Mouse (Mus musculus) liver, adult 2 months (tissue): Measurements from ENCODE around the gene Cfap44. TPM values are rescaled to one million over a fixed set of nuclear protein-coding genes. Genes with fewer than 3 reads are reported as not detected.

Experiments used
- DNase-seq: peaks from one replicate; pipeline ENCODE4 v3.0.0-alpha.2; 2011; ENCODE audit warnings: low read depth, low spot score; ENCODE audit errors: extremely low read depth
- H3K27ac ChIP-seq: fragments of 200-500 bp; replicated peaks from 2 replicates; pipeline ENCODE4 v1.5.1; 2012; ENCODE audit warnings: low read depth, mild to moderate bottlenecking, control low read depth, inconsistent platforms, low read length; ENCODE audit not compliant: insufficient read depth
- H3K27me3 ChIP-seq: fragments of 200-500 bp; 2 replicates; pipeline ENCODE4 v1.6.1; 2012; ENCODE audit warnings: mild to moderate bottlenecking, moderate library complexity, low read length, inconsistent platforms; ENCODE audit not compliant: control insufficient read depth, insufficient read depth
- H3K36me3 ChIP-seq: fragments of 200-500 bp; 2 replicates; pipeline ENCODE4 v1.6.1; 2012; ENCODE audit warnings: low read length, inconsistent platforms; ENCODE audit not compliant: control insufficient read depth, insufficient read depth
- H3K4me1 ChIP-seq: fragments of 200-500 bp; 2 replicates; pipeline ENCODE4 v1.6.1; 2011; ENCODE audit warnings: low read length; ENCODE audit not compliant: control insufficient read depth, insufficient read depth
- H3K4me3 ChIP-seq: fragments of 200-500 bp; 2 replicates; pipeline ENCODE4 v1.5.1; 2011; ENCODE audit warnings: low read depth, mild to moderate bottlenecking, control low read depth, low read length, moderate library complexity; ENCODE audit not compliant: insufficient read depth
- H3K79me2 ChIP-seq: fragments of 200-500 bp; 2 replicates; pipeline ENCODE4 v1.6.1; 2012; ENCODE audit warnings: inconsistent platforms, mild to moderate bottlenecking, low read length, moderate library complexity; ENCODE audit not compliant: control insufficient read depth, insufficient read depth
- H3K9ac ChIP-seq: fragments of 200-500 bp; 2 replicates; pipeline ENCODE4 v1.6.1; 2012; ENCODE audit warnings: low read depth, mild to moderate bottlenecking, control low read depth, inconsistent platforms, low read length
- CTCF ChIP-seq: fragments of 200-500 bp; IDR thresholded peaks from 2 replicates; pipeline ENCODE4 v1.5.1; 2011; ENCODE audit warnings: low read depth, low read length, control low read depth
- POLR2A ChIP-seq: fragments of 200-500 bp; IDR thresholded peaks from 2 replicates; pipeline ENCODE4 v1.6.1; 2011; ENCODE audit warnings: low read length, control low read depth; ENCODE audit not compliant: insufficient read depth; ENCODE audit errors: extremely low read depth
- WGBS: fragments of 180-500 bp; shearing (Covaris S2); methylation state at CpG from one replicate; pipeline ENCODE4 v1.1.7; 2018; 5-methylcytosine and 5-hydroxymethylcytosine counted together
- polyA plus RNA-seq: library from polyadenylated mRNA; depleted of rRNA; stranded (reverse); fragments of >200 nt; gene quantifications from 2 replicates; pipeline ENCODE4 v1.2.3, GENCODE M21; 2012; rRNA removed
- total RNA-seq: library from RNA; depleted of rRNA; stranded (reverse); fragments of >200 nt; gene quantifications from 2 replicates; pipeline ENCODE4 v1.2.3, GENCODE M21; 2014; rRNA removed

The Cfap44 gene
- total RNA-seq (not detected in 2 replicates), polyA plus RNA-seq (not detected in 2 replicates)

GRCm38 (mm10) chr16:44394577-44395243, at the start of gene Cfap44:
Cfap44 (plus strand) TSS chr16:44394796.
- WGBS = 3% methylated on average over 17 of the region's 17 CpGs
- Histone ChIP-seq H3K4me3 (no peak within 1 kb of the TSS), H3K79me2 (no peaks in the 10 kb centered on the region), H3K36me3 (no peaks in the 10 kb centered on the region), H3K4me1 (peaks cover 4% of the 10 kb centered on the region; the same call in 1 of the 2 replicates), H3K9ac (no peak within 1 kb of the TSS), H3K27me3 (no peaks in the 10 kb centered on the region), H3K27ac (no peak within 1 kb of the TSS)
- TF ChIP-seq CTCF = no peak
- TF ChIP-seq POLR2A = no peak
- DNase-seq = peak; percentile 18

GRCm38 (mm10) chr16:44347071-44347901, 47.3 kb upstream of the Cfap44 start, which contains the start of gene Spice1:
Spice1 (plus strand) TSS chr16:44347121.
- peak within 1 kb of the TSS; percentile 84 for H3K27ac ChIP-seq
- peak; percentile 81 for DNase-seq
- peak within 1 kb of the TSS; percentile 87 for H3K4me3 ChIP-seq
- no peaks in the 10 kb centered on the region for H3K36me3 ChIP-seq
- peak; percentile 50; the same call in 1 of the 2 replicates for TF ChIP-seq POLR2A
- peak; percentile 54; the same call in 1 of the 2 replicates for TF ChIP-seq CTCF
- no peaks in the 10 kb centered on the region for H3K79me2 ChIP-seq
- H3K9ac ChIP-seq = peak within 1 kb of the TSS; percentile 89
- peaks cover 5% of the 10 kb centered on the region; the same call in 1 of the 2 replicates for H3K4me1 ChIP-seq
- no peaks in the 10 kb centered on the region for H3K27me3 ChIP-seq
- under 1% methylated on average over 67 of the region's 67 CpGs for WGBS

- Histone ChIP-seq H3K36me3 (no peaks in the 10 kb centered on the region), H3K27me3 (no peaks in the 10 kb centered on the region), H3K4me1 (peaks cover 5% of the 10 kb centered on the region; the same call in 1 of the 2 replicates), H3K4me3 (no peak overlapping the region), H3K27ac (no peak overlapping the region), H3K79me2 (no peaks in the 10 kb centered on the region), H3K9ac (no peak overlapping the region)
- TF ChIP-seq POLR2A = no peak
- no peak for TF ChIP-seq CTCF
- no peak for DNase-seq
- 73% methylated on average over 4 of the region's 4 CpGs for WGBS
Observed at GRCm38 (mm10) chr16:44349801-44350397, 44.7 kb upstream of the Cfap44 start.

- TF ChIP-seq CTCF (no peak), POLR2A (no peak)
- WGBS = 70% methylated on average over 7 of the region's 7 CpGs
- no peak for DNase-seq
- Histone ChIP-seq H3K9ac (no peak overlapping the region), H3K36me3 (no peaks in the 10 kb centered on the region), H3K4me3 (no peak overlapping the region), H3K27ac (no peak overlapping the region), H3K4me1 (no peaks in the 10 kb centered on the region), H3K79me2 (no peaks in the 10 kb centered on the region), H3K27me3 (no peaks in the 10 kb centered on the region)
Observed at GRCm38 (mm10) chr16:44356291-44356690, 38.3 kb upstream of the Cfap44 start.

- DNase-seq = no peak
- no peaks in the 10 kb centered on the region for H3K79me2 ChIP-seq
Observed at GRCm38 (mm10) chr16:44357571-44358268, 36.9 kb upstream of the Cfap44 start.

More at GRCm38 (mm10) chr16:44357571-44358268, 36.9 kb upstream of the Cfap44 start:
- WGBS = 75% methylated on average over 4 of the region's 4 CpGs
- TF ChIP-seq POLR2A (no peak), CTCF (no peak)
- H3K4me3 ChIP-seq = no peak overlapping the region
- H3K27me3 ChIP-seq = no peaks in the 10 kb centered on the region
- H3K4me1 ChIP-seq = no peaks in the 10 kb centered on the region
- no peak overlapping the region for H3K9ac ChIP-seq
- no peak overlapping the region for H3K27ac ChIP-seq
- no peaks in the 10 kb centered on the region for H3K36me3 ChIP-seq
